In the genomic region with DNA sequence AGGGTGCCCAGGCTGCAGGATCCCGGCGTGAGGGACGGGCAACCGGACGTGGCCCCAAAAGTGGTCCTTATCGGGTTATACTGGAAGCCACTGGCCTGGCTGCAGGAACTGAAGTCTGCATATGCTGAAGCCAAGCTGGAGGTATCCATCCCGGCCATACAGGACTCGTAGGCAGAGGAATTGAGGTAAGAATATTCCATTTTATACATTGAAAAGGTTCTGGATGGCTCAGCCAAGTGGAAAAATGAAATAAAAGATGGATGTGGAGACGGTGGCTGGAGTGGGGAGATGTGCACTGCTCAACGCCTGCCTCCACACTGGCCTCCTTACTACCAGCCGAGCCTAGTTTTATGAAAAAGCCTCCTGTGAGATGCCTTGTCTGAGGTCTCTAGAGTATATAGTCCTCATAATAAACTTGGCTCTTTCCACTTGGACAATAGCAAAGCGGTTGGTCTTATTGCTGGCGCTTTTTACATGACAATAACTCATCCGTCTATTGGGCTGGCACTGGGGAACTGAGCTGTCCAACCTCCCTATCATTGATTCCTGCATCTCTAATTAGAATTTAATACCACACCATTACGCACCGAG, we compare ENCODE assay signal across 13 mouse cellular contexts. TPM values are rescaled to one million over a fixed set of nuclear protein-coding genes. Genes with fewer than 3 reads are reported as not detected.
A peak's percentile ranks its signal among the peaks of the same experiment; 100 is the strongest.
DNase-seq lines count a peak whose midpoint lies in the region; ATAC-seq and TF ChIP-seq lines count a peak whose summit lies in the region.
"Had no signal": no experiment of that assay in that cellular context is flagged by ENCODE, and none has a peak within 500 bp of the region (broad histone marks: within the 10 kb centered on the region; RNA-seq: fewer than 3 reads in every experiment).

TSS of gene Phox2b (minus strand) at position 569 of the 591 bp plus-strand sequence.

- no peak within 1 kb of the TSS for H3K4me3 ChIP-seq in kidney, postnatal 0 days (replicated peaks; ENCODE audit: low read depth, low read length)
- peak within 1 kb of the TSS; percentile 48; the same call in 1 of the 2 replicates for H3K4me3 ChIP-seq in intestine, postnatal 0 days (ENCODE audit: low read depth, low read length)
- H3K4me3 ChIP-seq in thymus, adult 2 months (ENCODE audit: control insufficient read depth, insufficient read depth, low read length), result no peak within 1 kb of the TSS
- H3K4me3 ChIP-seq: embryonic facial prominence, embryonic 13.5 days; gastrocnemius, adult 2 months had no signal

- TF ChIP-seq CTCF in kidney, postnatal 0 days (IDR thresholded peaks at IDR 0.05; ENCODE audit: low read depth), result no peak
- no peak for TF ChIP-seq CTCF in intestine, postnatal 0 days (IDR thresholded peaks at IDR 0.05; ENCODE audit: low read depth)
- no peak for TF ChIP-seq CTCF in thymus, adult 2 months (IDR thresholded peaks at IDR 0.05; ENCODE audit: borderline replicate concordance, control insufficient read depth, extremely low read depth, insufficient read depth, low read length, poor library complexity)

- no peak for TF ChIP-seq POLR2A in thymus, adult 2 months (IDR thresholded peaks at IDR 0.05; ENCODE audit: control insufficient read depth, extremely low read depth, insufficient read depth, low read length, poor library complexity)

- no peaks in the 10 kb centered on the region for H3K4me1 ChIP-seq in kidney, postnatal 0 days (replicated peaks; ENCODE audit: insufficient read depth, low read length)
- H3K4me1 ChIP-seq in intestine, postnatal 0 days (replicated peaks; ENCODE audit: control insufficient read depth, insufficient read depth, low read length), result no peaks in the 10 kb centered on the region
- no peaks in the 10 kb centered on the region for H3K4me1 ChIP-seq in thymus, adult 2 months (replicated peaks; ENCODE audit: control insufficient read depth, insufficient read depth, low read length)

- ATAC-seq in kidney, postnatal 0 days (replicated peaks; ENCODE audit: low FRiP score, low read depth), result no peak
- no peak for ATAC-seq in intestine, postnatal 0 days

- DNase-seq in kidney, postnatal 0 days (ENCODE audit: low spot score), result peak; percentile 18
- no peak for DNase-seq in kidney, adult 8-10 months
- DNase-seq in adrenal gland, adult 2 months, result peak; percentile 6
- peak; percentile 69 for DNase-seq in embryo, embryonic 10.5 days (ENCODE audit: low spot score)
- DNase-seq in gastrocnemius, postnatal 14 days, result no peak
- no peak for DNase-seq in thymus, adult 2 months
- DNase-seq in layer of hippocampus, adult 9-11 months, result no peak
- DNase-seq: gastrocnemius, adult 2 months; thymus, postnatal 14 days had no signal

- no peak within 1 kb of the TSS for H3K4me2 ChIP-seq in kidney, postnatal 0 days (ENCODE audit: low read length)
- H3K4me2 ChIP-seq in intestine, postnatal 0 days (replicated peaks; ENCODE audit: low read depth), result no peak within 1 kb of the TSS
- H3K4me2 ChIP-seq: embryonic facial prominence, embryonic 13.5 days had no signal

- intact Hi-C loops in gastrocnemius, postnatal 14 days (cut with DNase I; ENCODE audit: low total_unique reads), result no loop called here

- H3K36me3 ChIP-seq in kidney, postnatal 0 days (ENCODE audit: insufficient read depth, low read length), result no peaks in the 10 kb centered on the region
- no peaks in the 10 kb centered on the region for H3K36me3 ChIP-seq in intestine, postnatal 0 days (ENCODE audit: control insufficient read depth, insufficient read depth)
- no peaks in the 10 kb centered on the region for H3K36me3 ChIP-seq in thymus, adult 2 months (ENCODE audit: control insufficient read depth, insufficient read depth, low read length)
- H3K36me3 ChIP-seq: embryonic facial prominence, embryonic 13.5 days had no signal

- H3K9ac ChIP-seq in kidney, postnatal 0 days (ENCODE audit: low read depth, low read length), result no peak within 1 kb of the TSS
- no peak within 1 kb of the TSS; the same call in 1 of the 2 replicates for H3K9ac ChIP-seq in intestine, postnatal 0 days (ENCODE audit: low read depth, low read length)
- H3K9ac ChIP-seq: embryonic facial prominence, embryonic 13.5 days had no signal

- 2% methylated on average over 16 of the region's 16 CpGs for WGBS in kidney, postnatal 0 days
- 2% methylated on average over 16 of the region's 16 CpGs for WGBS in intestine, postnatal 0 days
- whole genome bisulfite sequencing in thymus, adult 2 months, result 11% methylated on average over 16 of the region's 16 CpGs

- H3K27me3 ChIP-seq in kidney, postnatal 0 days (ENCODE audit: insufficient read depth, low read length), result peaks cover 93% of the 10 kb centered on the region
- H3K27me3 ChIP-seq in intestine, postnatal 0 days (replicated peaks; ENCODE audit: control insufficient read depth, insufficient read depth, low read length), result peaks cover 94% of the 10 kb centered on the region
- H3K27me3 ChIP-seq in thymus, adult 2 months (ENCODE audit: control insufficient read depth, insufficient read depth, low read length), result peaks cover 24% of the 10 kb centered on the region

- H3K9me3 ChIP-seq in kidney, postnatal 0 days (replicated peaks; ENCODE audit: low read length), result no peaks in the 10 kb centered on the region
- no peaks in the 10 kb centered on the region for H3K9me3 ChIP-seq in intestine, postnatal 0 days (ENCODE audit: control insufficient read depth)
- H3K9me3 ChIP-seq: embryonic facial prominence, embryonic 13.5 days had no signal

- no peak within 1 kb of the TSS for H3K27ac ChIP-seq in kidney, postnatal 0 days
- no peak within 1 kb of the TSS for H3K27ac ChIP-seq in intestine, postnatal 0 days (ENCODE audit: low read depth, low read length)
- H3K27ac ChIP-seq in thymus, adult 2 months (ENCODE audit: control insufficient read depth, insufficient read depth, low read length), result no peak within 1 kb of the TSS
- H3K27ac ChIP-seq: embryonic facial prominence, embryonic 13.5 days; gastrocnemius, adult 2 months had no signal

RNA-seq across cellular contexts. Expression of gene Phox2b, which starts in this region (rescaled TPM):
- polyA plus RNA-seq in kidney, postnatal 0 days (2015; fragmentation: Nextera tagmentation; extraction: Ambion mirVana), result 0.21 TPM in 1 of 2 replicates, not detected in the other
- 10 to 100 TPM; 13.1 to 21.4 TPM for total RNA-seq in adrenal gland, adult 2 months (2021)
- 18.8 and 20.3 TPM in 2 replicates for polyA plus RNA-seq in adrenal gland, adult 2 months (2012; rRNA removed)
- polyA plus RNA-seq in intestine, postnatal 0 days (2015; fragmentation: Nextera tagmentation; extraction: Ambion mirVana), result 10.8 and 12.0 TPM in 2 replicates
- not detected for total RNA-seq in gastrocnemius, postnatal 14 days (2021)
- polyA plus RNA-seq in thymus, adult 2 months (2012; rRNA removed), result 0.10 TPM in 1 of 2 replicates, not detected in the other
- total RNA-seq: gastrocnemius, adult 2 months; hematopoietic stem cell, adult 5-6 weeks; megakaryocyte progenitor cell, adult 5-6 weeks had no signal

Comparison
In these comparisons a context has a peak if more than half of its experiments do, and no peak if none do; other contexts are left out.
1. RNA of gene Phox2b (total RNA-seq): 13.1 to 21.4 TPM in adrenal gland, adult 2 months; not detected in gastrocnemius, postnatal 14 days; every median in the first group is over 10 times any median in the second.
2. Peak in DNase-seq in kidney, postnatal 0 days; RNA of the gene not detected or under 1 TPM.
3. DNase-seq: peak in adrenal gland, adult 2 months (single experiment) and embryo, embryonic 10.5 days (single experiment); none in kidney, adult 8-10 months (0 of 2), gastrocnemius, postnatal 14 days (single experiment), thymus, adult 2 months (single experiment) and layer of hippocampus, adult 9-11 months (single experiment).